ENCODE assay signal across 20 mouse cellular contexts in the genomic region with DNA sequence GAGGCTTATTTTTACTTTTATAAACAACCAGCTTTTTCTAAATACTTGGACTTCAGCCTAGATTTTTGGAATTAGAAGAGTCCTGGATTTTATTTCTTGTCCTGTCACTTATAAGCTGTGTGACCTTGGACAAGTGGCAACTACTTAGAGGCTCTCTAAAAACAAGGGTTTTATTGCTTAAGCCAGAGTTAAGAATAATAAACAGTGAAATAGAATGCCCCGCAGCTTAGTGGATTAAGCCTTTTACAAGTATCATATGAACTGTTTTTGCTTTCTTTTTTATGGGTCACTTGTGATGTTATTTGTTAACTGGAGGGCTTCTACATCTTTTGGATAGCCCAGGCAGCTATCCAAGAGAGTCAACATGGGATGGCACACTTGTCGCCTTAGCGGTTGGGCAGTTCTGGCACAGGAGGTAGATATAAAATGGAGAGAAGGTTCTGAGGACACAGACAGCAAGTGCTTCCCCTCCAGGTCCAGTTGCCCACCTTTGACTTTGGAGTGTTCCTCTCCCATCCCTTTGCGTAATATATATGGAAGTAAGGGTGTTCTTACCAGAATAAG.
"Had no signal": no experiment of that assay in that cellular context is flagged by ENCODE, and none has a peak within 500 bp of the region (broad histone marks: within the 10 kb centered on the region; RNA-seq: fewer than 3 reads in every experiment).

No protein-coding gene starts in this region.

- H3K27me3 ChIP-seq: lung, embryonic 15.5 days; midbrain, embryonic 12.5 days; neural tube, embryonic 13.5 days; neural tube, embryonic 15.5 days had no signal

- H3K27ac ChIP-seq: lung, embryonic 15.5 days; midbrain, embryonic 10.5 days; midbrain, embryonic 12.5 days; neural tube, embryonic 13.5 days; neural tube, embryonic 15.5 days had no signal

- H3K4me1 ChIP-seq: lung, embryonic 15.5 days; midbrain, embryonic 10.5 days; midbrain, embryonic 12.5 days; neural tube, embryonic 13.5 days; neural tube, embryonic 15.5 days had no signal

- H3K9me3 ChIP-seq: lung, embryonic 15.5 days; midbrain, embryonic 10.5 days; midbrain, embryonic 12.5 days; neural tube, embryonic 13.5 days; neural tube, embryonic 15.5 days had no signal

- H3K9ac ChIP-seq: lung, embryonic 15.5 days; midbrain, embryonic 12.5 days; neural tube, embryonic 13.5 days; neural tube, embryonic 15.5 days had no signal

- ATAC-seq: lung, postnatal 0 days; midbrain, embryonic 16.5 days had no signal

- H3K4me2 ChIP-seq: lung, embryonic 15.5 days; midbrain, embryonic 12.5 days; neural tube, embryonic 13.5 days; neural tube, embryonic 15.5 days had no signal

- H3K36me3 ChIP-seq: lung, embryonic 15.5 days; midbrain, embryonic 10.5 days; midbrain, embryonic 12.5 days; neural tube, embryonic 13.5 days; neural tube, embryonic 15.5 days had no signal

- DNase-seq: lung, adult 18-20 months; lung, postnatal 14 days; lung, postnatal 4 days; midbrain, embryonic 14.5 days; retina, postnatal 1 day; right cerebral cortex, adult 18-20 months; right cerebral cortex, postnatal 25 days; right cerebral cortex, postnatal 4 days; spleen, adult 18-20 months; thymus, adult 18-20 months; thymus, postnatal 14 days; thymus, postnatal 36 days had no signal

- H3K4me3 ChIP-seq: lung, embryonic 15.5 days; midbrain, embryonic 10.5 days; midbrain, embryonic 12.5 days; myocyte; neural tube, embryonic 13.5 days; neural tube, embryonic 15.5 days had no signal
